13 mouse cellular contexts compared by ENCODE assay signal in genomic region chr7:30540572-30540971, GRCm38 (mm10).
"Had no signal": no experiment of that assay in that cellular context is flagged by ENCODE, and none has a peak within 500 bp of the region (broad histone marks: within the 10 kb centered on the region; RNA-seq: fewer than 3 reads in every experiment).

No protein-coding gene starts in this region.

- ATAC-seq: midbrain, embryonic 16.5 days had no signal

- H3K9ac ChIP-seq: lung, embryonic 15.5 days; midbrain, embryonic 12.5 days had no signal

- H3K27ac ChIP-seq: left cerebral cortex, adult 2 months; limb, embryonic 10.5 days; lung, embryonic 15.5 days; macrophage; midbrain, embryonic 12.5 days had no signal

- H3K4me3 ChIP-seq: left cerebral cortex, adult 2 months; limb, embryonic 10.5 days; lung, embryonic 15.5 days; megakaryocyte, embryonic 14.5 days; midbrain, embryonic 12.5 days had no signal

- H3K4me2 ChIP-seq: liver, embryonic 11.5 days; lung, embryonic 15.5 days; midbrain, embryonic 12.5 days had no signal

- H3K27me3 ChIP-seq: lung, embryonic 15.5 days; megakaryocyte, embryonic 14.5 days; midbrain, embryonic 12.5 days had no signal

- H3K9me3 ChIP-seq: limb, embryonic 10.5 days; lung, embryonic 15.5 days; megakaryocyte, embryonic 14.5 days; midbrain, embryonic 12.5 days had no signal

- DNase-seq: kidney, postnatal 25 days; lung, postnatal 14 days; right cerebral cortex, postnatal 25 days; thymus, adult 18-20 months; thymus, postnatal 14 days had no signal
